Mouse (Mus musculus) liver, postnatal 0 days (tissue): ENCODE data around the gene Mettl24. TPM values are rescaled to one million over a fixed set of nuclear protein-coding genes. Genes with fewer than 3 reads are reported as not detected.

Source experiments
- ATAC-seq: fragments of 200-750 bp; cut with Nextera tagmentation; 2 replicates; pipeline ENCODE4 v1.8.0; 2017; ENCODE audit warnings: mild to moderate bottlenecking, moderate library complexity
- DNase-seq: peaks from one replicate; pipeline ENCODE4 v3.0.0-alpha.2; 2016
- H3K27ac ChIP-seq: fragments of 300-500 bp; sonication (generic); 2 replicates; pipeline ENCODE4 v1.5.1; 2014; ENCODE audit warnings: antibody characterized with exemption, moderate library complexity, mild to moderate bottlenecking, low read depth
- H3K27me3 ChIP-seq: fragments of 300-500 bp; sonication (generic); 2 replicates; pipeline ENCODE4 v1.6.1; 2014; ENCODE audit warnings: low read length, control low read depth, mixed read lengths; ENCODE audit not compliant: insufficient read depth
- H3K36me3 ChIP-seq: fragments of 300-500 bp; sonication (generic); replicated peaks from 2 replicates; pipeline ENCODE4 v1.6.1; 2014; ENCODE audit warnings: mild to moderate bottlenecking, control low read depth, low read length, moderate library complexity, mixed read lengths; ENCODE audit not compliant: insufficient read depth
- H3K4me1 ChIP-seq: fragments of 300-500 bp; sonication (generic); 2 replicates; pipeline ENCODE4 v1.6.1; 2014; ENCODE audit warnings: antibody characterized with exemption, mild to moderate bottlenecking, control low read depth; ENCODE audit not compliant: insufficient read depth
- H3K4me2 ChIP-seq: fragments of 300-500 bp; sonication (generic); 2 replicates; pipeline ENCODE4 v1.6.1; 2014; ENCODE audit warnings: low read depth, mild to moderate bottlenecking, low read length, moderate library complexity, mixed read lengths
- H3K4me3 ChIP-seq: fragments of 300-500 bp; sonication (generic); 2 replicates; pipeline ENCODE4 v1.5.1; 2014; ENCODE audit warnings: low read depth, low read length
- H3K9ac ChIP-seq: fragments of 300-500 bp; sonication (generic); replicated peaks from 2 replicates; pipeline ENCODE4 v1.6.1; 2014; ENCODE audit warnings: mild to moderate bottlenecking, moderate library complexity
- H3K9me3 ChIP-seq: fragments of 300-500 bp; sonication (generic); 2 replicates; pipeline ENCODE4 v1.6.1; 2016; ENCODE audit warnings: mild to moderate bottlenecking, control low read depth, low read length, mixed read lengths
- CTCF ChIP-seq: sonication (generic); IDR thresholded peaks from 2 replicates; pipeline ENCODE4 v1.5.1; 2016; ENCODE audit warnings: antibody characterized with exemption, low read depth
- EP300 ChIP-seq: IDR thresholded peaks from 2 replicates; pipeline ENCODE4 v1.6.1; 2016; ENCODE audit warnings: antibody characterized with exemption, low read depth, mild to moderate bottlenecking
- WGBS: fragments of 180-500 bp; shearing (Covaris S2); extraction: QIAGEN DNeasy Blood & Tissue Kit; methylation state at CpG from one replicate; pipeline ENCODE4 v1.1.7; 2014; ENCODE audit not compliant: insufficient replicate concordance; 5-methylcytosine and 5-hydroxymethylcytosine counted together
- polyA plus RNA-seq: library from polyadenylated mRNA; unstranded; fragments of >200 nt; fragmentation: Nextera tagmentation; extraction: Ambion mirVana; gene quantifications from 2 replicates; pipeline ENCODE4 v1.2.1, GENCODE M21; 2015

The Mettl24 gene
- polyA plus RNA-seq, 1 experiment from 2014 or later = 0.45 TPM

DNA sequence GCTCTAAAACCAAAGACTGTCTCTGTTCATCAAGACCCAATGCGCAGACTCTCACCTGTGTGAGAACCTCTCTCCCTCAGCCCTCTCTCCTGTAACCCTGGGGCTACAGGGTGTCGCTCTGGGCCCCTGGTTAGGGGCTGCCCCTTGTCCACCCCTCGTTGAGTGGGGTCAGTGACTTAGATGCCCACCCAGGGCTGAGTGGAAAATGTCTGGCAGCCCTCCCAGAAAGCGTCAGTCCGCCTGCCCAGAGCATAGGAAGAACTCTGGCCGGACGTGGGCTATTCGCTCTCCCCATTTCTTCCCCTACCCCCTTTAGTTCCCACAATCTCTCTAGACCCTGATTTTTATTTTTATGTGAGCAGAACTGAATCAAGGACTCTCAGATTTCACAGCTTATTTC lies 33.2 kb downstream of the Mettl24 start:
- Histone ChIP-seq H3K9me3 (no peaks in the 10 kb centered on the region), H3K4me1 (no peaks in the 10 kb centered on the region), H3K9ac (no peak overlapping the region), H3K27ac (no peak overlapping the region), H3K27me3 (no peaks in the 10 kb centered on the region), H3K4me3 (no peak overlapping the region), H3K4me2 (no peak overlapping the region), H3K36me3 (no peaks in the 10 kb centered on the region)
- TF ChIP-seq CTCF (no peak), EP300 (no peak)
- WGBS = 75% methylated on average over 8 of the region's 8 CpGs
- peak; percentile 10 for DNase-seq
- no peak for ATAC-seq

DNA sequence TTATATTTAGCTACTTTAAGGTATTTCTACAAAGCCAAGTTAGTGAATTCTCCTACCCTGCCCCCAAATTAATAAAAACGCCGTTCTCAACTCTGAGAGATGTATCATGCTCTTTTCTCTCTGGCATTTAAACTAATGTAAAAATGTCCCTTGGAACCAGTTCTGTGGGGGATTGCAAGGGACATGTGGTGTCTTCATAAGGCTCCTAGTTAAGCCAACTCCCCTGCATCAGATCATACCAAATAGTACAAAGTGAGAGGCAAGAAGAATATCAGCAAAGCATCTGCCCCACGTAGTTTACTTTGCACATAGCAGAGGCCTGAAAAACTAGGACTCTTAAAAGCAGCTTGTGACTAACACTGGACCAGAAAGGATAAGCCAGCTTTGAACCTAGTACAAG lies 33.6 kb downstream of the Mettl24 start:
- Histone ChIP-seq H3K36me3 (no peaks in the 10 kb centered on the region), H3K4me2 (no peak overlapping the region), H3K9me3 (no peaks in the 10 kb centered on the region), H3K9ac (no peak overlapping the region), H3K4me1 (no peaks in the 10 kb centered on the region), H3K27me3 (no peaks in the 10 kb centered on the region), H3K27ac (no peak overlapping the region), H3K4me3 (no peak overlapping the region)
- DNase-seq (no peak), ATAC-seq (no peak)
- no peak for TF ChIP-seq EP300
- TF ChIP-seq CTCF = no peak
- 79% methylated on average over 3 of the region's 3 CpGs for WGBS

DNA sequence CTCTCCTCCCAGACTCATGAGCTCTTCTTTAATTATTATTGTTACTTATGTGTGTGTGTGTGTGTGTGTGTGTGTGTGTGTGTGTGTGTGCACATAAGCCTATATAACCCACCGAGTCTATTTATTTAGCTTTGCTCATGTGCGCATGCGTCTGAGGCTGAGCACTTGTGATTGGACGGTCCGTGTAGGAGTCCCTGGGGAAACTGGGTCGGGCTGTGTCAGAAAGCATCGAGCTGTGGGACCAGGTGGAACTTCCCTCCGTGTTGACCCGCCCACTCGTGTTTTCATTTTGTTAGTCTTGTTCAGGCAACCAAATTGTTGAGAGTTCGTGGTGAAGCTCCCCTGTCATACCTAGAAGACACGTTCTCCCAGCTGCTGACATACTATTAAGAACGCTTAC lies 35.3 kb downstream of the Mettl24 start:
- H3K9ac ChIP-seq = no peak overlapping the region
- no peaks in the 10 kb centered on the region for H3K27me3 ChIP-seq
- DNase-seq (peak; percentile 7), ATAC-seq (no peak)
- no peak overlapping the region for H3K4me2 ChIP-seq
- no peaks in the 10 kb centered on the region for H3K4me1 ChIP-seq
- no peak overlapping the region for H3K4me3 ChIP-seq
- H3K27ac ChIP-seq = no peak overlapping the region
- no peaks in the 10 kb centered on the region for H3K36me3 ChIP-seq
- WGBS = 82% methylated on average over 13 of the region's 13 CpGs
- H3K9me3 ChIP-seq = no peaks in the 10 kb centered on the region
- TF ChIP-seq CTCF = no peak
- TF ChIP-seq EP300 = no peak

DNA sequence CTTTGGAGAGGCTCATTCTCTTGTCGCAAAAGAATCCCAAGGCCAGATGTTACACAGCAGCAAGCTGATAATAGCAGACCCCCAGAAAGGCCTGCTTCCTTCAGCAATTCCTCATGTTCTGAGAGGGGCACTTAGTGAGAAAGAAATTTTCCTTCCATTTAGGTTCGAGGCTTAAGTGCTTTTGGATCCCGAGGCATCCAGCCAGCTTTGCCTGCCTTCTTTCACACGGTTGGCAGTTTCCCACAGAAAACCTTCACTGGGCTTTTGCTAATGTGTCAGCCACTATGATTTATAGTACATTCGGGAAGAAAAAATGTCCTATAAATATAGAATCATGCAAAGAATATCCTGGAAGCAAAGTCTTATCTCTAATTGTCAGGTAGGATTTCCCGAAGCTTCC lies 36.0 kb downstream of the Mettl24 start:
- Histone ChIP-seq H3K4me3 (no peak overlapping the region), H3K4me1 (no peaks in the 10 kb centered on the region), H3K9ac (no peak overlapping the region), H3K27me3 (no peaks in the 10 kb centered on the region), H3K36me3 (no peaks in the 10 kb centered on the region), H3K27ac (no peak overlapping the region), H3K4me2 (no peak overlapping the region), H3K9me3 (no peaks in the 10 kb centered on the region)
- TF ChIP-seq EP300 (no peak), CTCF (no peak)
- 70% methylated on average over 6 of the region's 6 CpGs for WGBS
- peak; percentile 3 for DNase-seq
- no peak for ATAC-seq

DNA sequence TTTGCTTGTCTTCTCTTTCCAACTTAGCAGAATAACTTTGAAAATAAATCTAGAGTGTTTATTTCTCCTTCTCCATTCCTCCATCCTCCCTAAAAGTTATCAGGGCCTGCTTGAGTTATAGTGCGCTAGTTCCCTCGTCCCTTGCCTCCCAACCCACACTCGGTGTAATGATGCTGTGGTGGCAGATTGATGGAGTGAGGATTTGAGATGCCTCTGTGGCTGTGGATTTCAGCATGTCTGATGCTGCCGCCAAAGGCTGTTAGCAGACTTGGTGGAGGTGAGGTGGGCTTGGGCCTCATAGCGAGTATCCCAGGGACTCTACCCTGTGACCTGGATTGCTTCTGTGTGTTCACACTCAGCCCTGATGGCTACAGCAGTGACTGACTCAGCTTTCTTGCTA lies 37.8 kb downstream of the Mettl24 start:
- 72% methylated on average over 5 of the region's 5 CpGs for WGBS
- peak; percentile 6 for DNase-seq
- TF ChIP-seq CTCF (no peak), EP300 (no peak)

DNA sequence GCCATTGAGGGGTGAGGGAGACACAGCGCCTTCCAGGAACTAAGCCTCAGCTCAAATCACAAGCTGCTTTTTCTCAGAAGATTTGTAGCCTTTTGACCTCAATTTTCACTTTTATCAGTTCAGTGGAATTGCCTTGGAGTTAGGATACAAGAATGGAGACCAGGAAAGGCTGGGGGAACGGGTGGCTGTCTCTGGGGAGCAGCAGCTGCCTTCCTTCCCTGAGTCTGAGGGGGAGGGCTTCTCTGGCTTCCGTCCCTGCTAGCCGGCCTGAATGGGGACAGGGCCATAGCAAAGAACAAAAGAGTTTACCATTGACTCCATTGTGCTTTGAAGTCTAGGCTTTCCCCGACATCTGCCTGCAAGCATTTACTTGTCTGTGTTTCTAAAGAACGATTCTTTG lies 41.3 kb downstream of the Mettl24 start:
- no peak overlapping the region for H3K4me3 ChIP-seq
- no peak overlapping the region for H3K9ac ChIP-seq
- no peaks in the 10 kb centered on the region for H3K36me3 ChIP-seq
- no peak overlapping the region for H3K4me2 ChIP-seq
- H3K27ac ChIP-seq = no peak overlapping the region
- H3K27me3 ChIP-seq = no peaks in the 10 kb centered on the region
- H3K4me1 ChIP-seq = no peaks in the 10 kb centered on the region
- DNase-seq = peak; percentile 11
- H3K9me3 ChIP-seq = no peaks in the 10 kb centered on the region
- 66% methylated on average over 6 of the region's 6 CpGs for WGBS
- TF ChIP-seq CTCF (no peak), EP300 (no peak)
- ATAC-seq = no peak

More for the DNA sequence above, 37.8 kb downstream of the Mettl24 start:
- no peaks in the 10 kb centered on the region for H3K36me3 ChIP-seq
- no peak overlapping the region for H3K4me3 ChIP-seq
- H3K4me1 ChIP-seq = no peaks in the 10 kb centered on the region
- no peaks in the 10 kb centered on the region for H3K27me3 ChIP-seq
- no peaks in the 10 kb centered on the region for H3K9me3 ChIP-seq
- H3K9ac ChIP-seq = no peak overlapping the region
- ATAC-seq = no peak
- no peak overlapping the region for H3K4me2 ChIP-seq
- no peak overlapping the region for H3K27ac ChIP-seq

DNA sequence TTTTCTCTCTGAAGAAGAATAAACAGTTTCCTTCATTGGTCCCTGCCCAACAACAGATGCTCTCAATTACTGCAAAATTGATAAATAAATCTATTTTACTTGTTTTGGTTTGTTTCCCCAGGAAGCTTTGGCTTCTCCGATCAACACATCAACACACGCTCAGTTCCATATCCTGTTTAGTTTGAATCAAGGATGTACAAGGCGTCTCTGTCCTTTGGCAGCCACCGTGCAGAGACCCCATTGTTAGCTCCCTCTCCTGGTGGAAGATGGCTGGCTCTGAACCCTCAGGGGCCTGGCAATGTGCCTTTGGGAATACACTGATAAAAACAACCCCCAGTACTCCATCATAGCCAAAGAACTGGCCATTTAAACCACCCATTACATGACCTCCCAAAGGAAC lies 42.0 kb downstream of the Mettl24 start:
- Histone ChIP-seq H3K4me3 (no peak overlapping the region), H3K4me1 (no peaks in the 10 kb centered on the region), H3K27ac (no peak overlapping the region), H3K36me3 (no peaks in the 10 kb centered on the region), H3K27me3 (no peaks in the 10 kb centered on the region), H3K4me2 (no peak overlapping the region), H3K9ac (no peak overlapping the region), H3K9me3 (no peaks in the 10 kb centered on the region)
- DNase-seq = peak; percentile 10
- ATAC-seq = no peak
- 47% methylated on average over 4 of the region's 4 CpGs for WGBS
- TF ChIP-seq EP300 (no peak), CTCF (0 out of 2 replicates have a peak, but pooled peaks have one; percentile 19)
